In genomic region chr2:17876155-17876554, GRCm38 (mm10) we compare ENCODE assay signal across 27 mouse cellular contexts.
"Had no signal": no experiment of that assay in that cellular context is flagged by ENCODE, and none has a peak within 500 bp of the region (broad histone marks: within the 10 kb centered on the region; RNA-seq: fewer than 3 reads in every experiment).

No protein-coding gene starts in this region.

- DNase-seq: cerebellum, adult 9-10 months; cerebellum, adult 9-11 months; cerebellum, postnatal 10 days; cerebellum, postnatal 14 days; cerebellum, postnatal 25 days; cerebellum, postnatal 36 days; embryo, embryonic 11 days; forebrain, postnatal 0 days; gastrocnemius, adult 2 months; gastrocnemius, postnatal 10 days; gastrocnemius, postnatal 14 days; gastrocnemius, postnatal 25 days; gastrocnemius, postnatal 36 days; heart, adult 11 months; heart, adult 18-20 months; heart, adult 2 months had no signal

- H3K9me3 ChIP-seq: embryonic facial prominence, embryonic 10.5 days; embryonic facial prominence, embryonic 12.5 days; embryonic facial prominence, embryonic 13.5 days; embryonic facial prominence, embryonic 15.5 days; forebrain, embryonic 10.5 days; forebrain, embryonic 12.5 days; forebrain, embryonic 13.5 days; forebrain, embryonic 15.5 days had no signal

- ATAC-seq: forebrain, embryonic 13.5 days; forebrain, embryonic 14.5 days; forebrain, embryonic 15.5 days; forebrain, embryonic 16.5 days; forebrain, postnatal 0 days had no signal

- H3K9ac ChIP-seq: embryonic facial prominence, embryonic 12.5 days; embryonic facial prominence, embryonic 13.5 days; embryonic facial prominence, embryonic 15.5 days; forebrain, embryonic 12.5 days; forebrain, embryonic 13.5 days; forebrain, embryonic 15.5 days; forebrain, postnatal 0 days had no signal

- H3K4me2 ChIP-seq: embryonic facial prominence, embryonic 12.5 days; embryonic facial prominence, embryonic 13.5 days; embryonic facial prominence, embryonic 15.5 days; forebrain, embryonic 12.5 days; forebrain, embryonic 13.5 days; forebrain, embryonic 15.5 days had no signal

- H3K4me3 ChIP-seq: embryonic facial prominence, embryonic 10.5 days; embryonic facial prominence, embryonic 12.5 days; embryonic facial prominence, embryonic 13.5 days; embryonic facial prominence, embryonic 15.5 days; erythroblast, embryonic 14.5 days; forebrain, embryonic 10.5 days; forebrain, embryonic 12.5 days; forebrain, embryonic 13.5 days; forebrain, embryonic 15.5 days; gastrocnemius, adult 2 months; heart, adult 2 months had no signal

- H3K27me3 ChIP-seq: embryonic facial prominence, embryonic 12.5 days; embryonic facial prominence, embryonic 13.5 days; embryonic facial prominence, embryonic 15.5 days; forebrain, embryonic 12.5 days; forebrain, embryonic 13.5 days; forebrain, embryonic 15.5 days had no signal

- H3K27ac ChIP-seq: embryonic facial prominence, embryonic 10.5 days; embryonic facial prominence, embryonic 12.5 days; embryonic facial prominence, embryonic 13.5 days; embryonic facial prominence, embryonic 15.5 days; forebrain, embryonic 10.5 days; forebrain, embryonic 12.5 days; forebrain, embryonic 13.5 days; forebrain, embryonic 15.5 days; gastrocnemius, adult 2 months; heart, adult 2 months had no signal

- H3K36me3 ChIP-seq: embryonic facial prominence, embryonic 10.5 days; embryonic facial prominence, embryonic 12.5 days; embryonic facial prominence, embryonic 13.5 days; embryonic facial prominence, embryonic 15.5 days; forebrain, embryonic 10.5 days; forebrain, embryonic 12.5 days; forebrain, embryonic 15.5 days had no signal
